Mouse (Mus musculus) liver, embryonic 14.5 days (tissue): ENCODE data around the gene Fer1l4.

Experiments used
- CTCF ChIP-seq: IDR thresholded peaks from 2 replicates; pipeline ENCODE4 v1.5.1; 2016; ENCODE audit warnings: antibody characterized with exemption, low read depth, control low read depth
- EP300 ChIP-seq: IDR thresholded peaks from 2 replicates; pipeline ENCODE4 v1.6.1; 2016; ENCODE audit warnings: antibody characterized with exemption, low read depth

DNA sequence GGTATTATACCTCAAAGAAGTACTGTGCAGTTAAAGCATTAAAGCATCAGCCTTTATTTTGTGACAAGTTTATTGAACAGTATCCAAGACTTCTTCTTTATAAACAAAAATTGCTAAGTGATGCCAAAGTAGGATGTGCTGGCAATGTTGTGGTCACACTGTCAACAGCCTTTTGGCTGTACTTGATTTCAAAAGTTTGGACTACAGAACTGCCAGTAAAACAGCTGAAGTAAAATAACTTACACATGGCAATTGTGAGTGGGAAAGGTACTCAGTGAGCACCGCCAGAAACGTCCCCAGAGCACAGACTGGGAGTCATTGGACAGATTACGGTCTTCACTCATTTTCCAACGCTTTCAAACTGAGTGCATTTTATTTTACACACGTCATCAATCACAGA lies 39.2 kb upstream of the Fer1l4 start:
- TF ChIP-seq CTCF (no peak), EP300 (no peak)
